ENCODE assay signal across 25 mouse cellular contexts in genomic region chr10:125171154-125171553, GRCm38 (mm10).
"Had no signal": no experiment of that assay in that cellular context is flagged by ENCODE, and none has a peak within 500 bp of the region (broad histone marks: within the 10 kb centered on the region; RNA-seq: fewer than 3 reads in every experiment).

No protein-coding gene starts in this region.

- H3K27ac ChIP-seq: heart, adult 2 months; heart, embryonic 13.5 days; heart, embryonic 15.5 days; hindbrain, embryonic 13.5 days; hindbrain, embryonic 15.5 days; hindbrain, postnatal 0 days; left cerebral cortex, adult 2 months; limb, embryonic 10.5 days; limb, embryonic 12.5 days; liver, embryonic 13.5 days; liver, embryonic 15.5 days had no signal

- H3K27me3 ChIP-seq: heart, embryonic 13.5 days; heart, embryonic 15.5 days; hindbrain, embryonic 13.5 days; hindbrain, embryonic 15.5 days; limb, embryonic 12.5 days; liver, embryonic 13.5 days; liver, embryonic 15.5 days had no signal

- H3K4me2 ChIP-seq: heart, embryonic 11.5 days; heart, embryonic 13.5 days; heart, embryonic 15.5 days; hindbrain, embryonic 13.5 days; hindbrain, embryonic 15.5 days; limb, embryonic 12.5 days; liver, embryonic 11.5 days; liver, embryonic 13.5 days; liver, embryonic 15.5 days had no signal

- ATAC-seq: hindbrain, postnatal 0 days had no signal

- H3K36me3 ChIP-seq: heart, embryonic 13.5 days; heart, embryonic 15.5 days; hindbrain, embryonic 13.5 days; hindbrain, embryonic 15.5 days; limb, embryonic 10.5 days; limb, embryonic 12.5 days; liver, embryonic 13.5 days; liver, embryonic 15.5 days had no signal

- H3K9me3 ChIP-seq: heart, embryonic 13.5 days; heart, embryonic 15.5 days; hindbrain, embryonic 13.5 days; hindbrain, embryonic 15.5 days; limb, embryonic 10.5 days; limb, embryonic 12.5 days; liver, embryonic 13.5 days; liver, embryonic 15.5 days had no signal

- H3K4me3 ChIP-seq: heart, adult 2 months; heart, embryonic 13.5 days; heart, embryonic 15.5 days; hindbrain, embryonic 13.5 days; hindbrain, embryonic 15.5 days; left cerebral cortex, adult 2 months; limb, embryonic 10.5 days; limb, embryonic 12.5 days; liver, embryonic 13.5 days; liver, embryonic 15.5 days had no signal

- DNase-seq: gastrocnemius, postnatal 14 days; gastrocnemius, postnatal 36 days; heart, adult 11 months; heart, adult 2 months; heart, postnatal 14 days; heart, postnatal 36 days; kidney, adult 18-20 months; kidney, adult 8-10 months; kidney, postnatal 10 days; kidney, postnatal 25 days; kidney, postnatal 4 days; layer of hippocampus, adult 9-11 months; liver; liver, embryonic 13.5 days had no signal

- H3K9ac ChIP-seq: heart, embryonic 13.5 days; heart, embryonic 15.5 days; hindbrain, embryonic 13.5 days; hindbrain, embryonic 15.5 days; limb, embryonic 12.5 days; liver, embryonic 13.5 days; liver, embryonic 15.5 days had no signal

- H3K4me1 ChIP-seq: heart, embryonic 13.5 days; heart, embryonic 15.5 days; hindbrain, embryonic 13.5 days; hindbrain, embryonic 15.5 days; limb, embryonic 10.5 days; limb, embryonic 12.5 days; liver, embryonic 13.5 days; liver, embryonic 15.5 days had no signal
